Mouse (Mus musculus) embryonic facial prominence, embryonic 10.5 days (tissue): Measurements from ENCODE around the gene Ets1. TPM values are rescaled to one million over a fixed set of nuclear protein-coding genes. Genes with fewer than 3 reads are reported as not detected.

Experiments used
- DNase-seq: peaks from one replicate; pipeline ENCODE4 v3.0.0-alpha.2; 2017; ENCODE audit warnings: low spot score
- H3K27ac ChIP-seq: fragments of 300-500 bp; sonication (generic); replicated peaks from 2 replicates; pipeline ENCODE4 v1.5.1; 2016; ENCODE audit warnings: mild to moderate bottlenecking
- H3K27me3 ChIP-seq: fragments of 300-500 bp; sonication (generic); replicated peaks from 2 replicates; pipeline ENCODE4 v1.6.1; 2016; ENCODE audit warnings: low read depth, mild to moderate bottlenecking; ENCODE audit not compliant: poor library complexity, severe bottlenecking
- H3K36me3 ChIP-seq: fragments of 300-500 bp; sonication (generic); replicated peaks from 2 replicates; pipeline ENCODE4 v1.6.1; 2016; ENCODE audit warnings: mild to moderate bottlenecking, moderate library complexity
- H3K4me1 ChIP-seq: fragments of 300-500 bp; sonication (generic); 2 replicates; pipeline ENCODE4 v1.6.1; 2016
- H3K4me3 ChIP-seq: fragments of 300-500 bp; sonication (generic); 2 replicates; pipeline ENCODE4 v1.5.1; 2016; ENCODE audit warnings: mild to moderate bottlenecking, moderate library complexity
- H3K9me3 ChIP-seq: fragments of 300-500 bp; sonication (generic); 2 replicates; pipeline ENCODE4 v1.6.1; 2016; ENCODE audit warnings: mild to moderate bottlenecking
- WGBS: fragments of 180-500 bp; shearing (Covaris S2); methylation state at CpG from one replicate; pipeline ENCODE4 v1.1.7; 2016; 5-methylcytosine and 5-hydroxymethylcytosine counted together
- polyA plus RNA-seq: library from polyadenylated mRNA; unstranded; fragments of >200 nt; fragmentation: Nextera tagmentation; extraction: Ambion mirVana; gene quantifications from 2 replicates; pipeline ENCODE4 v1.2.1, GENCODE M21; 2016

Gene Ets1
- polyA plus RNA-seq, 1 experiment from 2014 or later: 38.6 TPM

GRCm38 (mm10) chr9:32798171-32798570 is 162.2 kb downstream of the Ets1 start:
- H3K9me3 ChIP-seq: no peaks in the 10 kb centered on the region
- no peaks in the 10 kb centered on the region for H3K27me3 ChIP-seq
- 85% methylated on average over 1 of the region's 1 CpGs for WGBS
- H3K27ac ChIP-seq: no peak overlapping the region
- no peaks in the 10 kb centered on the region for H3K4me1 ChIP-seq
- no peak overlapping the region for H3K4me3 ChIP-seq
- no peak for DNase-seq
- H3K36me3 ChIP-seq: no peaks in the 10 kb centered on the region

- 84% methylated on average over 4 of the region's 4 CpGs for WGBS
- Histone ChIP-seq H3K4me1 (no peaks in the 10 kb centered on the region), H3K9me3 (no peaks in the 10 kb centered on the region), H3K27ac (no peak overlapping the region), H3K4me3 (no peak overlapping the region), H3K27me3 (no peaks in the 10 kb centered on the region), H3K36me3 (no peaks in the 10 kb centered on the region)
- DNase-seq: no peak
Measured at GRCm38 (mm10) chr9:32806106-32806505, 170.1 kb downstream of the Ets1 start.

Other genes with a start within 250 kb of the Ets1 start
- 54.8 and 56.7 TPM in 2 replicates for gene Fli1, start 93.4 kb upstream of the Ets1 start, polyA plus RNA-seq